Mouse (Mus musculus): ENCODE measurements around the gene Fgf10.

The Fgf10 gene

DNA sequence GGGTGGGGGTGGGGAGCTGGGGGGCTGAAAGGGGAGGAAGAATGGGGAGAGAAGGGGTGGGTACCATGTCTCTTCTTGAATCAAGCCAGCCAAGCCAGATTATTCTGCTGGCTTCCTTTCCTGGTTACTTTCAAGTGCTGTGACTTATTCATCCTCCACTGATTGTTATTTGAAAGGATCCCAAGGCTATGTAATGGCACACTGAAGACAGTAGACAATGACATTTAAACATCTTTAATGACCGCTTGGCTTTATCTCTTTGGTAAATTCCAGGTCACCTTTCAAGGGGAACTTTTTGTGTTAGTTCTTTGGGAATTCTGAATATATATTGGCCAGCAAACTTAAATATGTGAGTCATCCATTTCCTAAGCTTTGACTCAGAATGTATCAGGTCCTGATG, 47.1 kb downstream of the Fgf10 start:
- DNase-seq (ENCODE audit: extremely low spot score), result no peak

DNA sequence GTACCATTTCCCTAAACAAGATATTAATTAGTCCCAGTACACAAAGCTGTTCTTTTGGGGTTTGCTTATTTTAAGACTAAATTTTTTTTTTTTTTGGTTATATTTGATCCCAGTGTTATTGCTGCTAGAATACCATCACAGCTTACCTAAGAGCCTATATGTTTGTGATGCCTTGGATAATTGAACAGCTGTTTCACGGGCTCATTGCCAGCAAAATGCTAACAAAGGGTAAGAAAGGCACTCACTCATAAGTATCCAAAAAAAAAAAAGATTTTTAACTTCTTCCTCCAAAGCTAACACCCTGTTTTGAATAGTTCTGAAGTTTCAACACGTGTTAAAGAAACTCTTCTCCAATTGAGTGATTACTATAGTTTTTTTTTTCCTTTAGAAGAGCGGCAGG, 48.8 kb downstream of the Fgf10 start:
- no peak for DNase-seq (ENCODE audit: extremely low spot score)

DNA sequence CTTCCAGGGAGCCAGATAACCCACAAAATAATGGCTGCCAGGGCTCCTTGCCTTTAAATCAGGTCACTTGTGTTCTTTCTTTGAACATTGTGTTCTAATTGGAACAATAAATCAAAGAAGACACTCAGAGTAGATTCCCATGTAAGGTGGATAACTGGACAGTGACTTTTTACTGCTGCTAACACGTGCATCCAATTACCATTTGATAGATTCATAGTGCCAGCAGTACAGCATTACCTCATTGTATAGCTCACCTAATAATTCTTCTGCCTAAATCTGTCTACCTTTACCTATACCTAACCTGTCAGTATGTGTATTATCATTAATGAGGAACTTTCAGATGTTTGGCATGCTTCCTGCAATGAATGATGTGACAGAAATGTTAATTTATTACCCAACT, 52.1 kb downstream of the Fgf10 start:
- no peak for DNase-seq (ENCODE audit: extremely low spot score)

DNA sequence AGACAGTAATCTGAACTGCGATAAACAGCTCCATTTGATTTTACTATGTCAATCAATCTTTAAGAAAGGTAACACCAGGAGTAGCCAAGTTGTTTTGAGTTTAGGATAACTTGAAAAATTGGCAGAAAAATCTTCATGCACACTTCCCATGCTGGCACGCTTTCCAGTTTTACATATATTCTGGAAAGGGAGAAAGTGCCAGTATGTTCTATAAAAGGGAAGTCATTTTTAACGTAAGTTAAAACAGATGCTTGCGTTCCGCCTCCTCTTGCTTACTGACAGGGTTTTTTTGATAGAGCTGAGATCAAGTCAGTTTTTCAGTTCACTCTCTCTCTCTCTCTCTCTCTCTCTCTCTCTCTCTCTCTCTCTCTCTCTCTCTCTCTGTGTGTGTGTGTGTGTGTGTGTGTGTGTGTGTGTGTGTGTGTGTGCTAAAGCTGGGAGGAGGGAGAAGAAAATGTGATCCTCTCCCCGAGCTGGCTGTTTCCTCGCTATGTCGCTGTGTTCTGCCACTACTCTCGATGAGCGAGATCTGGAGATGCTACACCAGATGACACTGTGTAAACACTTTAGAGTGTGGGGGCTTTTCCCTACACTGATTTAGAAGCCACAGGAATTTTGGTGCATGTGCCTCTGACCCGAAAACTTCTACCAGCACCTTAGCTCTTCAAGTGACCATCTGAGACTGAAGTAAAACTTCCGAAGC, 62.4 kb downstream of the Fgf10 start:
- DNase-seq (ENCODE audit: extremely low spot score), result no peak

DNA sequence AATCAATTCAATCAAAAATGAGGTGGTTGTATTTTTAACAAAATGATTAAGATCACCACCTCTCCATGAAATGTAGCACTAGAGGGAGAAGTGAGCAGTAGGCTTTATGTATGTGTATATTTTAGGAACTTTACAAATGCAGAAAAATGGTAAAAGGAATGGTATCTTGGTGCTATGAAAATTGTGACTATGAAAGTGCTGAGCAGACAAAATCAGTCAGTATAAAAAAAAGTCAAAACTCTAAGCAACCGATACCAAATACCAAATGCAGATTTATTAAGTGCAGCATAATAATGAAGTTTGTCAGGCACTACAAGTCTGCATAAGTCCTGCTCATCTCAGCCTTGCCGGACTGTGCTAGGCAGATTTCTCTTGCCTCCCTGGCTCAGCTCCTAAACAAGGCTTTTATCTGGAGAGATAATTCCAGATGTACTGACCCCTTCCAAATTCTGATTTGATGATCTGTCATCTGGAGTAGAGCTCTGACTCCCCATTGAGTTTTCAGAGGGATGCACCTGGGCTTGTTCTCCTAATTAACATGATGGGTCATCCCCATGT, 70.3 kb downstream of the Fgf10 start:
- no peak for DNase-seq (ENCODE audit: extremely low spot score)

DNA sequence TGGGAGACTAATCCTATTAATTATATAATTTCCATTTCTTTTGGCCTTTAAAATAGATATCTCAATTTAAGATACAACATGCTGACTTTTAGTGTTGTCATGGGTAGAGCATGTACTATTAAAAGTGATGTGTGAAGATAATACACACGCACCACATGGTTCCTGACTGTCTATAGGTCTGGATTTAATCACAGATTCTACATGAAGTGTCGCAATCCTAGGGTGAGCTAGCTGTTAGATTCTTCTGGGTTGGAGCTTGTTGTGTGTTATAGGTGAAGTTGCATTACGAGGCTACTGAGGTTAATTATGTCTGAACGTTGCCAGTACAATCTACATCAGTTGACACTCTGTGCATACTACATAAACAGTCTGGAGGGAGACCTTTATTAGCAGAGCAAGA, 73.2 kb downstream of the Fgf10 start:
- DNase-seq (ENCODE audit: extremely low spot score), result no peak

DNA sequence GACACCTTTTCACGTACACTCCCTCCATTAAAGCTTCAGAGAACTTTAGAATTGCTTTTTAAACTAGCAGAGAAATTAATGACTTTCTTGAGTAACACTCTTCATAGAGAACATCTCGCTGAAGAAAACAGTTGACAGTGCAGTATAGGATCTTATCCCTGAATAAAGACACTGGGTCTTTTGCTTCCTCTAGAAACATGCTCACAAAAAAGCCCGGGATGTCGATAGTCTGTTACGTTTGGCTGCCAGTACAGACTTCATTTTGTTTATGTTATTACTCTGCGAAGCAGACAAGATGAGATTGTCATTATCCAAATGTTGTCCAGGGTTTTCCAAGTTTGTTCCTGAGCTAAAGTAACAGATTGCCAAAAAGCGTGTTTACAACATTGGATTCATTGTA, 75.2 kb downstream of the Fgf10 start:
- DNase-seq (ENCODE audit: extremely low spot score), result no peak

DNA sequence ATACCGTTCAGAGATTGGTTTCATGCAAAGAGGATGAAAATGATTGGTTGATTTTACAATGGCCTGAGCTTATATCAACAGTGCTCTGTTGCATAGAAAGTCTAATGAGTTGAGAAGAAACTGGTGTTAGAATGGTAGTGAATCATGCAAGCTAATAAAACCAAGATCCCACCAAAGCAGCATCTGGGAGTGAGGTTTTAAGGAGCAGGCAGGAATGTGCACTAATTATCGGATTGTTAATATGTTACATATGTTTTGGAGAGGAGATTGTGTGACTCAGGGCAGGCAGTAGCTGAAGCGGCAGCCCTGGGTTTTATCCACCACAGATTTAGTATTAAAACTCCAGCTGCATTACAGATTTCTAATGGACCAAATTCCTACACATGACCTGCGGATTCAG, 76.8 kb downstream of the Fgf10 start:
- no peak for DNase-seq (ENCODE audit: extremely low spot score)

DNA sequence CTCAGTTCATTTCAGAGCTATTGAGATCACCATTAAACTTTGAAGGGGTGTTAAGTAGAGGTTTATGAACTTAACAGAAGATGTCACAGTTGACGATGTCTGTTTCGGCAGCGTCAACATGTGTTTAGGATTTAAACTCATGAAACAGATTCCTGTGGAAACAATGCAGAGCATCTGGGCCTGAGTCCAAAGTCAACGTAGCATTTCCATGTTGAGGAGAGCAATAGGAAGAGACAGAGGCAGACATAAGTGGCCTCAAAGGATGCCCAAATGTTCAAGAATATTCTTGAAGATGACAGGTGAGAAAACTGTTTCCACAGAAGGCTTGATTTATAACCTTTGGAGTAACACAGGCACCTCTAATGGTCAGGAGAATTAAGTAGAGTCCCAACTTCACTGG, 84.4 kb downstream of the Fgf10 start:
- DNase-seq (ENCODE audit: extremely low spot score), result no peak

DNA sequence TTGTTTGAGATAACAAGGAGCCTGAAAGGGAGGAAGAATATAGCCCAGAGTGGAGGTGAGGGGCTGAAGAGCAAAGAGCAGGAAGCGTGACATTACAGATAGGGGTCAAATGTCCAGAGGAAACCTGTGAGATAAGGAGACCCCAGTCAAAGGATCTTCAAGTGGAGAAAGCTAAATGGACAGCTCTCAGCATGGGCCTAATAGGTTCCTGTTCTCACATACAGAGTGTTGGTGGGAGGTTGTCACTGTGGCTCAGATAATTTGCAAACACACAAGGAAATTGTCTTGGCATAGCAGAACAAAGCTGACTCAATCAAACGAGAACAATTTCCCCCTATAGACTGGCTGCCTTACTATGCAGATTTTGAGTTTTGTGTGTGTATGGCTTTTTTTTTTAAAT, 89.4 kb downstream of the Fgf10 start:
- peak; percentile 29 for DNase-seq (ENCODE audit: extremely low spot score)

DNA sequence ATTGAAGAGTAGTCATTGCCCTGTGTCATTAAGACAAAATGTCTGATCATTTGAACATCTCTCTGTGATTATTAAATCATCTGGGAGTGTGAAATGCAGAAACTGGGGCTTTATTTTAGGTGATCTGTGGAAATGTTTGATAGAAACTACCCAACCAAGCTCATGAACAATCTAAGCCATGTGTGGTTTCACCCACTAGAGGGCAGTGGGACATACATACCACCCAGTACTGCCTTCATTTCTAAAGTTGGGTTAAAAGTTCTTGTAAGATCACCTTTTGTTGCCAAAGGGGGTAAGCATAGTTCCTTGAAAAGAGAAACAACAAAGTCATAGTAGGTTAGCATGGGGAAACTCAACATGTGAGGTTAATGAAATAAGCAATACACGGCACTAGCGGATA, 93.4 kb downstream of the Fgf10 start:
- DNase-seq (ENCODE audit: extremely low spot score), result no peak

DNA sequence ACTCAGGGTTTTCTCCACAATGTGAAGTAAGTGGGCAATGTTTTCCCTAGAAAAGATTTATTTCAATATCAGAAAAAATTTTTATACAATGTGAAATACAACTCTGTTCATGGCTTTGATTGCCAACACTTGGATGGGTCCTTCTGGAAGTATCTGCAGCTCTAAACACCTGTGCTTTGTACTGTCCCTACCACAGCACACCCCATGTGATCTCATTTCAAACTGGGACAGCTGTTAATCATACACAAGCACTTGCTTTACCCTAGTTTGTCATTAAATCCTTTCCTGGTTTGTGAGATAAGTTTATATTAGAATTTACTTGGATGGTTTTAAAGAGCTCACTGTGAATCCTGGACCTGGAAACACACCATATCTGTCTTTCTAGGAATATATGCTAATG, 102.6 kb downstream of the Fgf10 start:
- DNase-seq (ENCODE audit: extremely low spot score), result no peak

DNA sequence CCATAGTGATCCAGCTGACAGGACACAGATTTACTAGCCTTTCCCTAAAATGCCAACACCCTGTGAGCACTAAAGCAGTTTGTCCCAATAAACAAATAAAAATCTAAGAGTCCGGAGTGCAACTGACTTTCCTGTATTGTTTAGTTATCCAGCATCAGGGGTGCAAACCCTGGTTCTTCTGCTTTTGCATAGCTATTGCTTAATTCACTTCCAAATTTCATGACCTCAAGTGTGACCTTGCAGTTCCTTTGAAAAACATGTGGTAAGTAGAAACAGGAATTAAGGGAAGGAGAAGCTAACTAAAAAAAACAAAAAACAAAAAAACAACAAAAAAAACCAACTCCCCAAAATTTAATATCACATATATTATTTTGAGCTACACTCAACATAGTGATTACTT, 105.6 kb downstream of the Fgf10 start:
- DNase-seq (ENCODE audit: extremely low spot score), result no peak

DNA sequence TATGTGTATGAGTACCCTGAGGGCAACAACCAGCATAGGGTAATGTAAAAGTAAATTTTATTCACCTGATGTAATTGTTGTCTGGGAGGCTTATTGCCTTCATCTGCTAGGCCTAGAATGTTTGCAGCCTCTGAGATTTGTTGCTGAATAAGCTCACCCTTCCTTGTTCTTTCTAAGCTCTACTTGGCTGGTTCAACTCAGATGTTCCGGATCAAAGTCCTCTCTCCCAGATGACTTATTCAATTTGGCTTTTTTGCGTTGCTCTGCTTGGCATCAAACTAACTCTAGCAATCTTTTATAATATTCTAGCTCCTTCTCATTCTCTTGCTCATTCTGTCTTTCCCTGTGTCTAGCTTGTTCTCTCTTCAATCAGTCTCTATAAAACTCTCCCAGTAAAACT, 109.6 kb downstream of the Fgf10 start:
- no peak for DNase-seq (ENCODE audit: extremely low spot score)

DNA sequence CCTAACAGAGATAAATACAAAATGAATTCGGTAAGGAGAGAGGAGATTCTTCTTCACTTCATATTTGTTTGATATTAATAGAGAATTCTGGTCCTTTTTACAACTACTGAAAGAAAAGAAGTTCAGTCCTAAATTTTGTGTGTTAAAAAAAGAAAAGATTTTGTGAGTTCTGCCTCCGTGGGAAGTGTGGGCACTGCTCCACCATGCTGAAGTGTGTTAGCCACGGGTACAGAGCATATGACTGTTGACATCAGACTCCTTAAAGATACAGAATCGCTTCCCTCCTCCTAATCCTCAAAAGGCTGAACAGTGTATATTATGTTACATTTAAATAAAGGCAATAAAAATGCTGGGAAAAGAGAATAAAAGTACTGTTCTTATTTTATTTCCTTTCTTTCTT, 122.2 kb downstream of the Fgf10 start:
- no peak for DNase-seq (ENCODE audit: extremely low spot score)

DNA sequence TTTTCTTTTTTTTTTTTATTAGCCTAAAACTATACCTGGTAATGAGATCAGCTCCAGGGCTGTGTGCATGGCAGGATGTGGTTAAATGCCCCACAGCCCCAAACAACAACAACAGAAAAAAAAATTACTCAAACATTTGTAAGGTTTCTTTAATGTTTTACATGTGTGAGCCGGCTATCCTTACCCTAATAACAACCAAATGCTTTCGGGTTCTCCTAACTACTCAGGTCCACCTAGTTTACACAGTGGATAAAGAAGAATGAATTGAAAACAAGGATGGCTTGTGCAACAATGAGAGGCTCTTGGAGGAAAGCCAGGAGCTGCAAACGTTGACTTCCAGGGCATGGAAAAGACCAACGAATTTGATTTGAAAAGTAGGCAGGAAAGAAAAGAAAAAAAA, 122.6 kb downstream of the Fgf10 start:
- no peak for DNase-seq (ENCODE audit: extremely low spot score)

DNA sequence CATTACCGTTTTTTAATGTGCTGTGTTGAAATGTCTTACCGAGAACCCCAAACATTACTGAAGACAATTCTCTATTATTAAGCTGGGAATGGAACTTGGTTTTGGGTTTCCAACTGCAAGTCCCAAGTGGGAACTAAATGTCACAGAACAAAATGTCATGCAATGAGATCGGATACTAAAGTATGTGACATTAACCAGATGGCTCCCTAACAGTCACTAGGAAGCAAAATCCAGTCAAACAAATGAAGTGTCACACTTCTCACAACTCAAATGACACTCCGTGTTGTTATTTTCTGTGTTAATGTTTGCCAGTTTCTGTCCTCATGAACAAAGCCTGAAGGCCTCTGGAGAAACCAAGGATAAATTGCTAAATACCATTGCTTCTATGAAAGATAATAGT, 130.6 kb downstream of the Fgf10 start:
- DNase-seq (ENCODE audit: extremely low spot score), result no peak

DNA sequence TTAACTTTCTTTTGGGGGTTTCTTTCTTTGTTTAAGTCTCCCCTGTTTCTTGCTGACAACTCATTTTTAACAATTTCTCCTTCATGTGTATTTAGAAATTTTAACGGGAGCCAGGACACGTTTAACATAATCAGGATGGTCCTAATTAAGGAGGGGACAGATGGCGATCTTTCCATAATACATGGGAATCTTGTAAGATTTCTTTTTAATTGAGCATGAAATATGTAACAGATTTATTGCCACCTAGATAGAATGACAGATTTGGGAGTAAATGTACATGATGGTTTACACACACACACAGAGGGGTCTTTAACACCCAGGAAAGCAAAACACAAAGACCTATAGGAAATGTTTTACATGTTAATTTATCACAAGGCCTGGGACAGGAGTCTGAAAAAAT, 137.1 kb downstream of the Fgf10 start:
- no peak for DNase-seq (ENCODE audit: extremely low spot score)

DNA sequence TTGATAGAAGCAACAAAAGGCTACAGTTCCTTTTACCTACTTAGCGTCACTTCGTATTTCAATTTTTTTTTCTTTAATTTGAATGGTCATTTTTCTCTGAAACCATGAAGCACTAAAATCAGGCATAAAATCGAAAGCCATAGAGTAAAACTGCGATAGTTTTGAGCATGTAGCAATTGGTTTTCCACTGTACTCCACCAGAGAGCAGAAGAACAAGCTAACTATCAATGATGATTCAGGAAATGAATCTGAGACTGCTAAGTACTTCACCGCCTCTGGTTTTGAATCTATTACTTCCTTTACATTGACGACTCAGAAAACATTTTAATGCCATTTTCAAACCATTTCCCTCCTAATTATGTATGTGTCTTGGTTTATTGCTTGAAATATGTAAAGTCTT, 150.2 kb downstream of the Fgf10 start:
- DNase-seq (ENCODE audit: extremely low spot score), result no peak

DNA sequence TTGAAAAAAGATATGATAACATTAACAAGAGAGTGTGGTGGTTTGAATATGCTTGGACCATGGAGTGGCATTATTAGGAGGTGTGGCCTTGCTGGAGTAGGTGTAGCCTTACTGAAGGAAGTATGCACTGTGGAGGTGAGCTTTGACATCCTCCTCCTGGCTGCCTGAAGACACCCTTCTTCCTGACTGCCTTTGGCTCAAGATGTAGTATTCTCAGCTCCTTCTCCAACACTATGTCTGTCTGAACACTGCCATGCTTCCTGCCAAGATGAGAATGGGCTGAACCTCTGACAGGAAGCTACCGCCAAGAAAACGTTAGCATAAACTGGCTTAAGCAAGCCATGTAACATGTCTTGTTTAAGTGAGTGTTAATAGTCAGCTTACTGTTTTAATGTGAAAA, 153.5 kb downstream of the Fgf10 start:
- DNase-seq (ENCODE audit: extremely low spot score), result no peak

DNA sequence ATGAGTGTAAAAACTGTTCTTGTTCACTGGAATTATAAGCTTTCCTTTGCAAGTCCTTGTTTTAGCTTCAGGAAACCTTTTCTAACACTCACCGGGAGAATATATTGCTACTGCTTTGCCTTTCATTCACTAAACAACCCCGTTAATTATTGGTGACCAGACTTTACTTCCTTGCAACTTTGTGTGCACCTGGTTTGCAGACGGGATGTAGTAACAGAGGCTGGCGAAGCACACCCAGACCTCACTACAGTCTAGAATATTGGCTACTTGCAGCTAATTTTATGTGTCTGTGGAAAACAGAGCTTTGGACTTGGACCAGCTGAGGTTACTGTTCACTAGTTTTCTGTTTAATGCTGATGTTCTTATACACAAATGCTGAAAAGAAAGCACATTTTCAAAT, 155.5 kb downstream of the Fgf10 start:
- no peak for DNase-seq (ENCODE audit: extremely low spot score)

DNA sequence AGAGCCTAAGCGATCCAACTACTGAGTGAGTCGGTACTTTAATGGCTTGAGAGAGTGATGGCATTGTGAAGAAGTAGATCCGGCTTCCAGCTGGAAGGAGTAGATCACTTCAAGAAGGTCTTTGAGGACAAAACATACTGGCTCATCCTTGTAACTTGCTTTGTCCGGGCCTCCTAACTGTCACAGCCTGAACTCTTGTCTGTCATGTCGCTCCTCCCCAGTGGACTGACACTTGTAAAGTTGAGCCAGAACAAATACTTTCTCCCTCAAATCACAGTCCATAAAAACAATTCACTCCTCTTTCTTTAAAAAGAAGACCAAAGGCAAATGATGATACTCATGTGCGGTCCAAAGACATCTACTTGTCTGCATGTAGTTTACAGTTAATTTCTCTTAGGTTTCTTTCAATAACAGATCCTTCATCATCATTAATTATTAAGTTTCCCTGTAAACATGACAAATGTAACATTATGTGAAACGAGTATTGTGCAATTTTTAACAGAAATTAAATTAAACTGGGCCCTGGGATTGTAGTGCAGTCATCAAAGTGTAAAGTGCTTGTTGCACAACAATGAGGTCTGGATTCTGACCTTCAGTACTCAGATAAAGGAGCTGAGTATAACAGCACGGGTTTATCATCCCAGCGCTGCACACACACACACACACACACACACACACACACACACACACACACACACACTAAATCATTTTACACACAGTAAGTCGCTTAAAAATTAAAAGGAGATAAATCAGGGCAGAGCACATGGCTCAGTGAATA, 159.2 kb downstream of the Fgf10 start:
- DNase-seq (ENCODE audit: extremely low spot score), result no peak

DNA sequence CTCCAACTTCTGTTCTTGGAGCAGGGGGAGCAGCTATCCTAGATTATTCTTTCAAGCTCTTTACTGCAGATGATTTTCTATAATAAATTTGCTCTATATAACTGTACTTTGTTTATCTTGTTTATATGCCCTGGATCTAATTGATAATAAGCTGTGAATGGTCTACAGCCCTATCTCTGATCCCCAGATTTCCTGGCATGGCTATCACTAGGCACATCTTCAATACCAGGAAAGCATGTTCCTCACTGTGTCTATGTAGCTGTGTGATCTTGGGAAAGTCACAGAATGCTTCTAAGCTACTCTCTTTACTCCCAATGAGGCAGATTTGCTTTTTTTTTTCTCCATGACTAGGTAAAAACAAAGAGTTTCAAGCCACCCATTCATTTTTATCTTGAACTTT, 164.4 kb downstream of the Fgf10 start:
- DNase-seq (ENCODE audit: extremely low spot score), result no peak

All from embryo, embryonic 9.5 days (tissue).